Mouse (Mus musculus): ENCODE measurements around the gene Olfr596. TPM values are rescaled to one million over a fixed set of nuclear protein-coding genes. Genes with fewer than 3 reads are reported as not detected.
"Not testable (repeated sequence)": the region's sequence is repeated elsewhere in the genome, so short reads cannot be mapped to it uniquely, and the experiment has no call there.

Olfr596 gene
- polyA plus RNA-seq (2012; ENCODE audit: insufficient read depth, low replicate concordance) = not detected in 2 replicates

DNA sequence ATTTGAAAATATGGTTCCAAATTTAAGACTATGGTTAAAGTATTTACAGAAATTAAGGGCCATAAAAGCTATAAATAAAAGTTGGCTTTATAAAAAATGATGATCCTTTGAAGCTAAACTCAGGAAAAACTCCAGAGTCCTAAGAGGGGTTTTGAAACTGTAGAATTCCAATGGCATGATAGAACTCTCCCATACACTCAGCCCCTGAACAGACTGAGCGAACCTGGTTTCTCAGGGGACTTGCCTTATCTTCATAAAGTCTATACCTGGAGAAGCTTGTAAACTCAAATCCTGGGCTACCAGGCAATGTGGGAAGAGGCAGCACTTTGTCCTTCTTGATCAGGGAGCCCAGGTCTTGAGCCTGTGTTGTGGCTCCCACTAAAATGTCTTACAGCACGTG lies at the start of gene Olfr596:
TSS of gene Olfr596 (plus strand) at position 301 of the 400 bp plus-strand sequence.
- H3K9me3 ChIP-seq; H3K36me3 ChIP-seq (replicated peaks; ENCODE audit: low read length); H3K4me1 ChIP-seq; H3K27me3 ChIP-seq (replicated peaks); H3K4me3 ChIP-seq (replicated peaks): not testable (repeated sequence)

- not testable (repeated sequence) for H3K4me3 ChIP-seq (replicated peaks); H3K9me3 ChIP-seq; H3K27me3 ChIP-seq (replicated peaks); H3K36me3 ChIP-seq (replicated peaks; ENCODE audit: low read length); H3K4me1 ChIP-seq
These were observed 10.6 kb downstream of the Olfr596 start, which contains the start of gene Olfr597 for GRCm38 (mm10) chr7:103316015-103316414. Gene Olfr597 (plus strand): TSS chr7:103316315.

GRCm38 (mm10) chr7:103323268-103323667 lies 17.8 kb downstream of the Olfr596 start, which contains the start of gene Olfr598:
Gene Olfr598 (plus strand): TSS chr7:103323568.
- no peak within 1 kb of the TSS for H3K4me3 ChIP-seq (replicated peaks)
- no peaks in the 10 kb centered on the region for H3K27me3 ChIP-seq (replicated peaks)
- no peaks in the 10 kb centered on the region for H3K4me1 ChIP-seq
- H3K36me3 ChIP-seq (replicated peaks; ENCODE audit: low read length) = no peaks in the 10 kb centered on the region
- no peaks in the 10 kb centered on the region for H3K9me3 ChIP-seq
- TF ChIP-seq FLI1 (IDR thresholded peaks at IDR 0.05; ENCODE audit: low read length) = no peak
- no peak for TF ChIP-seq GATA1 (IDR thresholded peaks at IDR 0.05; ENCODE audit: borderline replicate concordance, low read length)

DNA sequence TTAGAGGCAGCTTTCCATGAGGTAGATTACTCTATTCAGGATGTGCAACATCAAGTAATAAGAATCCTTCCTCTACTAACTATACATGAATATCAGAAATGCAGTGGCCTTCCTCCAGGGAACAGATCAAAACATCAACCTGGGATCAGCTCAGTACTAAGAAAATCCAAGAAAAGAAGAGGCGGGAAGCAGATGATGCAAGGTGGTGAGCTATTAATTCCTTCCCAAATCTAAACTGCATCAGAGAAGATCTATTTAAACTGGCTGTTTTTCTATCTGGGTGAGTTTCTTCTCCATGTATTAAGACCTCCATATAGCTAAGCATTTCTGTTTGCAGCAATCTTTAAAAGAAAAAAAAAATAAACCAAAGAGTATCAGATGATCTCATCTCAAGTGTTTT lies 30.2 kb downstream of the Olfr596 start, which contains the start of gene Olfr599:
TSS of gene Olfr599 (plus strand) at position 301 of the 400 bp plus-strand sequence.
- TF ChIP-seq GATA1 (IDR thresholded peaks at IDR 0.05; ENCODE audit: borderline replicate concordance, low read length) (no peak), FLI1 (IDR thresholded peaks at IDR 0.05; ENCODE audit: low read length) (no peak)
- H3K27me3 ChIP-seq (replicated peaks) = no peaks in the 10 kb centered on the region
- H3K36me3 ChIP-seq (replicated peaks; ENCODE audit: low read length) = no peaks in the 10 kb centered on the region
- no peak within 1 kb of the TSS for H3K4me3 ChIP-seq (replicated peaks)
- no peaks in the 10 kb centered on the region for H3K4me1 ChIP-seq
- H3K9me3 ChIP-seq = 0 out of 2 replicates have a peak, but pooled peaks cover 4% of the 10 kb centered on the region

- Histone ChIP-seq H3K4me3 (replicated peaks) (no peak within 1 kb of the TSS), H3K9me3 (no peaks in the 10 kb centered on the region), H3K27me3 (replicated peaks) (no peaks in the 10 kb centered on the region), H3K4me1 (no peaks in the 10 kb centered on the region), H3K36me3 (replicated peaks; ENCODE audit: low read length) (no peaks in the 10 kb centered on the region)
- TF ChIP-seq FLI1 (IDR thresholded peaks at IDR 0.05; ENCODE audit: low read length) (no peak), GATA1 (IDR thresholded peaks at IDR 0.05; ENCODE audit: borderline replicate concordance, low read length) (no peak)
These were observed 44.1 kb downstream of the Olfr596 start, which contains the start of gene Olfr600 for GRCm38 (mm10) chr7:103349569-103349968. Gene Olfr600 (minus strand): TSS chr7:103349669.

Other genes starting within 250 kb of the Olfr596 start
- not detected in 2 replicates for gene Olfr584, start 223.8 kb upstream of the Olfr596 start, polyA plus RNA-seq (2012; ENCODE audit: insufficient read depth, low replicate concordance)
- gene Olfr585, start 207.9 kb upstream of the Olfr596 start, polyA plus RNA-seq (2012; ENCODE audit: insufficient read depth, low replicate concordance) = not detected in 2 replicates
- gene Olfr586, start 180.0 kb upstream of the Olfr596 start, polyA plus RNA-seq (2012; ENCODE audit: insufficient read depth, low replicate concordance) = not detected in 2 replicates
- gene Olfr588-ps1, start 164.8 kb upstream of the Olfr596 start, polyA plus RNA-seq (2012; ENCODE audit: insufficient read depth, low replicate concordance) = not detected in 2 replicates
- not detected in 2 replicates for gene Olfr589, start 149.3 kb upstream of the Olfr596 start, polyA plus RNA-seq (2012; ENCODE audit: insufficient read depth, low replicate concordance)
- 2.6 TPM in 1 of 2 replicates, not detected in the other for gene Olfr591, start 127.3 kb upstream of the Olfr596 start, polyA plus RNA-seq (2012; ENCODE audit: insufficient read depth, low replicate concordance)
- not detected in 2 replicates for gene Olfr592, start 120.8 kb upstream of the Olfr596 start, polyA plus RNA-seq (2012; ENCODE audit: insufficient read depth, low replicate concordance)
- not detected in 2 replicates for gene Olfr593, start 93.8 kb upstream of the Olfr596 start, polyA plus RNA-seq (2012; ENCODE audit: insufficient read depth, low replicate concordance)
- not detected in 2 replicates for gene Olfr594, start 88.7 kb upstream of the Olfr596 start, polyA plus RNA-seq (2012; ENCODE audit: insufficient read depth, low replicate concordance)
- gene Usp17ld, start 53.1 kb upstream of the Olfr596 start, polyA plus RNA-seq (2012; ENCODE audit: insufficient read depth, low replicate concordance) = not detected in 2 replicates
- not detected in 2 replicates for gene Olfr597, start 10.7 kb downstream of the Olfr596 start, polyA plus RNA-seq (2012; ENCODE audit: insufficient read depth, low replicate concordance)
- gene Olfr598, start 17.9 kb downstream of the Olfr596 start, polyA plus RNA-seq (2012; ENCODE audit: insufficient read depth, low replicate concordance) = not detected in 2 replicates
- not detected in 2 replicates for gene Olfr599, start 30.3 kb downstream of the Olfr596 start, polyA plus RNA-seq (2012; ENCODE audit: insufficient read depth, low replicate concordance)
- 4.6 TPM in 1 of 2 replicates, not detected in the other for gene Olfr600, start 44.0 kb downstream of the Olfr596 start, polyA plus RNA-seq (2012; ENCODE audit: insufficient read depth, low replicate concordance)
- gene Olfr601, start 57.0 kb downstream of the Olfr596 start, polyA plus RNA-seq (2012; ENCODE audit: insufficient read depth, low replicate concordance) = not detected in 2 replicates
- gene Olfr603, start 80.5 kb downstream of the Olfr596 start, polyA plus RNA-seq (2012; ENCODE audit: insufficient read depth, low replicate concordance) = not detected in 2 replicates
- gene Usp17lc, start 109.4 kb downstream of the Olfr596 start, polyA plus RNA-seq (2012; ENCODE audit: insufficient read depth, low replicate concordance) = not detected in 2 replicates
- gene Olfr605, start 139.8 kb downstream of the Olfr596 start, polyA plus RNA-seq (2012; ENCODE audit: insufficient read depth, low replicate concordance) = not detected in 2 replicates
- not detected in 2 replicates for gene Olfr606, start 143.4 kb downstream of the Olfr596 start, polyA plus RNA-seq (2012; ENCODE audit: insufficient read depth, low replicate concordance)
- not detected in 2 replicates for gene Olfr607, start 158.5 kb downstream of the Olfr596 start, polyA plus RNA-seq (2012; ENCODE audit: insufficient read depth, low replicate concordance)
- not detected in 2 replicates for gene Olfr608, start 164.2 kb downstream of the Olfr596 start, polyA plus RNA-seq (2012; ENCODE audit: insufficient read depth, low replicate concordance)
- not detected in 2 replicates for gene Olfr609, start 192.4 kb downstream of the Olfr596 start, polyA plus RNA-seq (2012; ENCODE audit: insufficient read depth, low replicate concordance)
- not detected in 2 replicates for gene Olfr610, start 206.5 kb downstream of the Olfr596 start, polyA plus RNA-seq (2012; ENCODE audit: insufficient read depth, low replicate concordance)
- not detected in 2 replicates for gene Olfr611, start 215.2 kb downstream of the Olfr596 start, polyA plus RNA-seq (2012; ENCODE audit: insufficient read depth, low replicate concordance)
- not detected in 2 replicates for gene Olfr612, start 237.1 kb downstream of the Olfr596 start, polyA plus RNA-seq (2012; ENCODE audit: insufficient read depth, low replicate concordance)
- gene Olfr613, start 242.4 kb downstream of the Olfr596 start, polyA plus RNA-seq (2012; ENCODE audit: insufficient read depth, low replicate concordance) = not detected in 2 replicates

All from megakaryocyte, embryonic 14.5 days (primary cell).